Mouse (Mus musculus) cortical plate, adult 2 months (tissue): Measurements from ENCODE around the gene Gfi1b.

Source experiments
- CTCF ChIP-seq: fragments of 200-500 bp; IDR thresholded peaks from 2 replicates; pipeline ENCODE4 v1.5.1; 2011; ENCODE audit warnings: mild to moderate bottlenecking, control low read depth, low read length; ENCODE audit not compliant: insufficient read depth; ENCODE audit errors: extremely low read depth
- POLR2A ChIP-seq: fragments of 200-500 bp; IDR thresholded peaks from 2 replicates; pipeline ENCODE4 v1.6.1; 2011; ENCODE audit warnings: mild to moderate bottlenecking, low read length, control low read depth; ENCODE audit not compliant: insufficient read depth; ENCODE audit errors: extremely low read depth

DNA sequence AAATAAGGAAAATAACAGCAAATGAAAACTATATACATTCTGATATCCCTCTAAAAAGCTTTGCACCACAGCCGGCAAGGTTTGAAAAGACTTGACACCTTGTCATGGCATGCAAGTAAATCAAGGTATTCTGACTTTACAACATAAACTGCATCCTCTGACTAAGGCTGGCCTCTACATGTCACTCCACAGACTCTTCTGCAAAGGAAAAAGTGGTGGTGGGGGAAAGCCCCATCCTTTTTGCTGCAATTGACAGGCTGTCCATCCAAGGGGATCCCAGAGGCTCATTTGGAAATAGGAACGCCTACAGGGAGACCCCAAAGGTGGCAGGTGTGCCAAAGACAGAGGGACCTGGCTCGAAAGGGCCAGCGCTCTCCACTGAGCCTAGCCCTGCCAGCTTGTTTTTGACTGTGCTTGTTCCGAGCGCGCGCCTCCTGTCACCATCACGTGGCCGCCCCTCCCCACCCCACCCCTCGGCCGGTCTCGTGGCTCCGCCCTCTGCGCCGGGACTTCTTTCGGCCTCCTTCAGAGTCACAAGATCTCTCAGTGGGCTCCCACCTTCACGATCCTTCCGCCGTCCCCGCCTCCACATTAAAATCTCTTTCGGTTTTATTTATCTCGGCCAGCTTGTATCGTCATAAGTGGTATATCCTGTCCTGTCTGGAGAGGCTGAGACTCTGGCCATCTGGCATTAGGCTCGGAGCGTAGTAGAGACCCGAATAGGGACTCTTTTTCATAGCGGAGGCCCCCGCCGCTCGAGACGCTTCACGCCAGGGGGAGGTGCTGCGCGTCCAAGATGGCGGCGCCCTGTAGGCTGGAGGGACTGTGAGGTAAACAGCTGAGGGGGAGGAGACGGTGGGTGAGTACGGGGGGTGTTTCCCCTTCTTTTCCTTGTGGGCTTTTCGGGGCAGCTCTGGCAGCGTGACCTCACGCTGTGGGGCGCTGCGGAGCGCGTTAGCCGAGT lies 19.0 kb upstream of the Gfi1b start, which contains the start of gene Tsc1:
- peak; percentile 86 for TF ChIP-seq POLR2A
- TF ChIP-seq CTCF, result no peak
